Mouse (Mus musculus): ENCODE data around the gene Rbm15b. TPM values are rescaled to one million over a fixed set of nuclear protein-coding genes. Genes with fewer than 3 reads are reported as not detected.

Gene Rbm15b
- 3.5 and 3.7 TPM in 2 replicates for polyA plus RNA-seq (2015; fragmentation: Nextera tagmentation; extraction: Ambion mirVana)

- 2% methylated on average over 97 of the region's 101 CpGs for WGBS
- H3K36me3 ChIP-seq (ENCODE audit: control insufficient read depth, insufficient read depth, low read length): peaks cover 8% of the 10 kb centered on the region
- ATAC-seq: peak; percentile 73
- no peaks in the 10 kb centered on the region for H3K27me3 ChIP-seq (replicated peaks; ENCODE audit: control insufficient read depth, insufficient read depth, low read length)
- no peaks in the 10 kb centered on the region for H3K9me3 ChIP-seq (ENCODE audit: control insufficient read depth, low read length)
- H3K4me1 ChIP-seq (ENCODE audit: control insufficient read depth, insufficient read depth, low read length): peaks cover 53% of the 10 kb centered on the region
- peak within 1 kb of the TSS; percentile 96 for H3K9ac ChIP-seq (ENCODE audit: low read depth, low read length)
- H3K4me2 ChIP-seq (ENCODE audit: low read depth, low read length): peak within 1 kb of the TSS; percentile 68
- peak within 1 kb of the TSS; percentile 79 for H3K4me3 ChIP-seq (ENCODE audit: low read length)
- H3K27ac ChIP-seq (ENCODE audit: low read length): peak within 1 kb of the TSS; percentile 78
Observed at GRCm38 (mm10) chr9:106886828-106887702, at the start of gene Rbm15b. Rbm15b (minus strand) TSS chr9:106887428.

GRCm38 (mm10) chr9:106934998-106935397 is 47.8 kb upstream of the Rbm15b start:
- Histone ChIP-seq H3K27me3 (replicated peaks; ENCODE audit: control insufficient read depth, insufficient read depth, low read length) (no peaks in the 10 kb centered on the region), H3K27ac (ENCODE audit: low read length) (no peak overlapping the region), H3K36me3 (ENCODE audit: control insufficient read depth, insufficient read depth, low read length) (no peaks in the 10 kb centered on the region), H3K9ac (ENCODE audit: low read depth, low read length) (no peak overlapping the region), H3K9me3 (ENCODE audit: control insufficient read depth, low read length) (no peaks in the 10 kb centered on the region), H3K4me2 (ENCODE audit: low read depth, low read length) (no peak overlapping the region), H3K4me3 (ENCODE audit: low read length) (no peak overlapping the region), H3K4me1 (ENCODE audit: control insufficient read depth, insufficient read depth, low read length) (no peaks in the 10 kb centered on the region)
- ATAC-seq: no peak
- WGBS: 83% methylated on average over 1 of the region's 1 CpGs

GRCm38 (mm10) chr9:106914878-106915277 is 27.6 kb upstream of the Rbm15b start:
- WGBS: 83% methylated on average over 6 of the region's 6 CpGs
- no peak for ATAC-seq
- Histone ChIP-seq H3K9me3 (ENCODE audit: control insufficient read depth, low read length) (no peaks in the 10 kb centered on the region), H3K27ac (ENCODE audit: low read length) (no peak overlapping the region), H3K4me3 (ENCODE audit: low read length) (no peak overlapping the region), H3K27me3 (replicated peaks; ENCODE audit: control insufficient read depth, insufficient read depth, low read length) (no peaks in the 10 kb centered on the region), H3K36me3 (ENCODE audit: control insufficient read depth, insufficient read depth, low read length) (no peaks in the 10 kb centered on the region), H3K9ac (ENCODE audit: low read depth, low read length) (no peak overlapping the region), H3K4me1 (ENCODE audit: control insufficient read depth, insufficient read depth, low read length) (no peaks in the 10 kb centered on the region), H3K4me2 (ENCODE audit: low read depth, low read length) (no peak overlapping the region)

GRCm38 (mm10) chr9:106913759-106914158 is 26.5 kb upstream of the Rbm15b start:
- no peak overlapping the region for H3K4me2 ChIP-seq (ENCODE audit: low read depth, low read length)
- WGBS: 11% methylated on average over 1 of the region's 1 CpGs
- ATAC-seq: no peak
- no peaks in the 10 kb centered on the region for H3K4me1 ChIP-seq (ENCODE audit: control insufficient read depth, insufficient read depth, low read length)
- H3K36me3 ChIP-seq (ENCODE audit: control insufficient read depth, insufficient read depth, low read length): no peaks in the 10 kb centered on the region
- no peaks in the 10 kb centered on the region for H3K9me3 ChIP-seq (ENCODE audit: control insufficient read depth, low read length)
- no peak overlapping the region for H3K9ac ChIP-seq (ENCODE audit: low read depth, low read length)
- H3K27me3 ChIP-seq (replicated peaks; ENCODE audit: control insufficient read depth, insufficient read depth, low read length): no peaks in the 10 kb centered on the region
- H3K4me3 ChIP-seq (ENCODE audit: low read length): no peak overlapping the region
- no peak overlapping the region for H3K27ac ChIP-seq (ENCODE audit: low read length)

- no peaks in the 10 kb centered on the region for H3K9me3 ChIP-seq (ENCODE audit: control insufficient read depth, low read length)
- no peaks in the 10 kb centered on the region for H3K36me3 ChIP-seq (ENCODE audit: control insufficient read depth, insufficient read depth, low read length)
- H3K4me2 ChIP-seq (ENCODE audit: low read depth, low read length): no peak overlapping the region
- no peaks in the 10 kb centered on the region for H3K27me3 ChIP-seq (replicated peaks; ENCODE audit: control insufficient read depth, insufficient read depth, low read length)
- ATAC-seq: no peak
- WGBS: 76% methylated on average over 1 of the region's 1 CpGs
- no peak overlapping the region for H3K9ac ChIP-seq (ENCODE audit: low read depth, low read length)
- no peak overlapping the region for H3K4me3 ChIP-seq (ENCODE audit: low read length)
- H3K4me1 ChIP-seq (ENCODE audit: control insufficient read depth, insufficient read depth, low read length): no peaks in the 10 kb centered on the region
- no peak overlapping the region for H3K27ac ChIP-seq (ENCODE audit: low read length)
Observed at GRCm38 (mm10) chr9:106911624-106912023, 24.4 kb upstream of the Rbm15b start.

GRCm38 (mm10) chr9:106908715-106909114 is 21.5 kb upstream of the Rbm15b start:
- WGBS: 23% methylated on average over 5 of the region's 5 CpGs
- H3K36me3 ChIP-seq (ENCODE audit: control insufficient read depth, insufficient read depth, low read length): no peaks in the 10 kb centered on the region
- no peaks in the 10 kb centered on the region for H3K9me3 ChIP-seq (ENCODE audit: control insufficient read depth, low read length)
- no peaks in the 10 kb centered on the region for H3K27me3 ChIP-seq (replicated peaks; ENCODE audit: control insufficient read depth, insufficient read depth, low read length)
- no peak overlapping the region for H3K4me3 ChIP-seq (ENCODE audit: low read length)
- H3K4me2 ChIP-seq (ENCODE audit: low read depth, low read length): no peak overlapping the region
- ATAC-seq: peak; percentile 96
- no peak overlapping the region for H3K9ac ChIP-seq (ENCODE audit: low read depth, low read length)
- no peak overlapping the region for H3K27ac ChIP-seq (ENCODE audit: low read length)
- no peaks in the 10 kb centered on the region for H3K4me1 ChIP-seq (ENCODE audit: control insufficient read depth, insufficient read depth, low read length)

- WGBS: 68% methylated on average over 3 of the region's 3 CpGs
- ATAC-seq: no peak
- no peaks in the 10 kb centered on the region for H3K27me3 ChIP-seq (replicated peaks; ENCODE audit: control insufficient read depth, insufficient read depth, low read length)
- H3K4me1 ChIP-seq (ENCODE audit: control insufficient read depth, insufficient read depth, low read length): no peaks in the 10 kb centered on the region
- H3K9me3 ChIP-seq (ENCODE audit: control insufficient read depth, low read length): no peaks in the 10 kb centered on the region
- H3K4me2 ChIP-seq (ENCODE audit: low read depth, low read length): no peak overlapping the region
- H3K36me3 ChIP-seq (ENCODE audit: control insufficient read depth, insufficient read depth, low read length): no peaks in the 10 kb centered on the region
- no peak overlapping the region for H3K9ac ChIP-seq (ENCODE audit: low read depth, low read length)
- no peak overlapping the region for H3K27ac ChIP-seq (ENCODE audit: low read length)
- H3K4me3 ChIP-seq (ENCODE audit: low read length): no peak overlapping the region
Observed at GRCm38 (mm10) chr9:106908174-106908573, 20.9 kb upstream of the Rbm15b start.

GRCm38 (mm10) chr9:106906597-106906996 is 19.4 kb upstream of the Rbm15b start:
- Histone ChIP-seq H3K4me1 (ENCODE audit: control insufficient read depth, insufficient read depth, low read length) (no peaks in the 10 kb centered on the region), H3K27ac (ENCODE audit: low read length) (no peak overlapping the region), H3K27me3 (replicated peaks; ENCODE audit: control insufficient read depth, insufficient read depth, low read length) (no peaks in the 10 kb centered on the region), H3K36me3 (ENCODE audit: control insufficient read depth, insufficient read depth, low read length) (no peaks in the 10 kb centered on the region), H3K9ac (ENCODE audit: low read depth, low read length) (no peak overlapping the region), H3K4me2 (ENCODE audit: low read depth, low read length) (no peak overlapping the region), H3K9me3 (ENCODE audit: control insufficient read depth, low read length) (no peaks in the 10 kb centered on the region), H3K4me3 (ENCODE audit: low read length) (no peak overlapping the region)
- 86% methylated on average over 8 of the region's 8 CpGs for WGBS
- ATAC-seq: no peak

- H3K4me1 ChIP-seq (ENCODE audit: control insufficient read depth, insufficient read depth, low read length): no peaks in the 10 kb centered on the region
- H3K27me3 ChIP-seq (replicated peaks; ENCODE audit: control insufficient read depth, insufficient read depth, low read length): no peaks in the 10 kb centered on the region
- H3K27ac ChIP-seq (ENCODE audit: low read length): no peak overlapping the region
- no peaks in the 10 kb centered on the region for H3K36me3 ChIP-seq (ENCODE audit: control insufficient read depth, insufficient read depth, low read length)
- ATAC-seq: no peak
- H3K4me2 ChIP-seq (ENCODE audit: low read depth, low read length): no peak overlapping the region
- H3K9me3 ChIP-seq (ENCODE audit: control insufficient read depth, low read length): no peaks in the 10 kb centered on the region
- WGBS: 5% methylated on average over 1 of the region's 1 CpGs
- no peak overlapping the region for H3K9ac ChIP-seq (ENCODE audit: low read depth, low read length)
- no peak overlapping the region for H3K4me3 ChIP-seq (ENCODE audit: low read length)
Observed at GRCm38 (mm10) chr9:106903791-106904134, 16.5 kb upstream of the Rbm15b start.
